Mouse (Mus musculus) cerebellum, adult (tissue): ENCODE measurements around the gene H2afy.

ENCODE experiments used
- ATAC-seq: cut with Nextera tagmentation; 2 replicates; pipeline ENCODE4 v1.9.2; 2017; ENCODE audit warnings: mild to moderate bottlenecking, moderate library complexity, mixed read lengths; ENCODE audit not compliant: insufficient number of reproducible peaks, low FRiP score, low TSS enrichment

Gene H2afy

GRCm38 (mm10) chr13:56151404-56152226 lies 15.5 kb upstream of the H2afy start:
- no peak for ATAC-seq

DNA sequence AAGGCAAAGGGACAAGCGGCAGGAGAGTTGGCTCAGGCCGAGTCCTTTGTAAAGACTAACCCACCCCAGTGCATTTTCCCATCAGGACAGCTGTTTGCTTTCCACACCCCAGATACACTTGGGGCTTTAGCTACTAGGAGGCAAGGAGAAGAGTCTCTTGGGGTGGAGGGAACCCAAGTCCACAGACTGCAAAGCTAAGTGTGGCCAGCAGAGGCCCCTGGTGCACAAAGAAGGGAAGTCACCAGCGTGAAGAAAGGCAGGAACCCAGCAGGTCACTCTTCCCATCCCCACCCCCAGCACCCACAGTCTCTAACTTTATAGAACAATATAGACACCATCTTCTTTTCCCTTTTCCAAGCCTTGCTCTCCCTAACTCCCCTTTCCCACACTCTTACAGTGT lies 9.4 kb upstream of the H2afy start:
- ATAC-seq, result no peak

GRCm38 (mm10) chr13:56144021-56144420 lies 7.9 kb upstream of the H2afy start:
- no peak for ATAC-seq

- ATAC-seq, result no peak
Measured at GRCm38 (mm10) chr13:56143151-56143513, 7.0 kb upstream of the H2afy start.

- ATAC-seq, result no peak
Measured at GRCm38 (mm10) chr13:56142382-56143150, 6.4 kb upstream of the H2afy start.

DNA sequence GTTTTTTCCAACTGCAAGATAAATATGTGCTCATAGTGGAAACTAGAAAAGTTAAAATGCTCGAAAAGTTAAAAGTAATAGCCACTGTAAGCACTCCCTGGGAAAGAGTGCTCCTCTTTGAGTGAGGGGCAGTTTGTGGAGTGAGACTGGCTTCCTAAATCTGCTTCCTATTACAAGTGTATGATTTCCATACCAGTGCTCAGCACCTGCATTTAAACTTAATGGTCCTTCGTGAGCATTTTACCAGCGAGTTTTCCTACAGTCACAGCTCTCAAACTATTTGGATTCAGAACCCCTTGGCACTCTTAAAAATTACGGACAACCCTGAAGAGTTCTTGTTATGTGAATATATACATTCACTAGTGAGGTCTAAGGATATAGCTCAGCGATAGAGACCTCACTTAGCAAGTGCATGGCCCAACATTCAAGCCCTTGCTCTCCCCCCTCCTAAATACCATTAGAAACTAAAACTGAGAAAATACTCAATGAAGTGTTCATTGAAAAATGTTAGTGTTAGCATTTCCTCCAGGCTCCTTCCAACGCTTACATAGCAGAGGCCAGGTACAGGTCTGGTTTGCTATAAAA lies 3.1 kb upstream of the H2afy start:
- no peak for ATAC-seq

- peak; percentile 84 for ATAC-seq
Measured at GRCm38 (mm10) chr13:56135231-56136052, 719 bp downstream of the H2afy start.

GRCm38 (mm10) chr13:56134631-56135181 lies 1.5 kb downstream of the H2afy start:
- 0 out of 2 replicates have a peak, but pooled peaks have one; percentile 7 for ATAC-seq

DNA sequence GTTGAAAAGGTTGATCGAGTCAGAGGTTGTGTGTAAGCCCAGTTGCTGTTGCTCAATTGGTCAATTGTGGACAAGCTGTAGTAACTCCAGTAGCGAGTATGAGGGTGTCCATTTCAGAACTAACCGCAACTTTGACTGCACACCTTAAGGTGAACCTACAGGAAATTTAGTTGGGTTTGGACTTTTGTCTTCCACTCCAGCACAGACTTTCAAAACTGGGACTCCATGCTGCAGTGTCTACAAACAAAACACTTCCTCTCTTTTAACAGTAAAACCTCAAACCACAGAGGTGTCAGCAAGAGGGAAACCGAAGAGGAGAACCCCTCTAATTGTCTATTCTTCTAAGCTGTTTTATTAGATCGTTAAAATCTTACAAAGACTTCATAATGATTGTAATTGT lies 2.1 kb downstream of the H2afy start:
- ATAC-seq, result no peak

DNA sequence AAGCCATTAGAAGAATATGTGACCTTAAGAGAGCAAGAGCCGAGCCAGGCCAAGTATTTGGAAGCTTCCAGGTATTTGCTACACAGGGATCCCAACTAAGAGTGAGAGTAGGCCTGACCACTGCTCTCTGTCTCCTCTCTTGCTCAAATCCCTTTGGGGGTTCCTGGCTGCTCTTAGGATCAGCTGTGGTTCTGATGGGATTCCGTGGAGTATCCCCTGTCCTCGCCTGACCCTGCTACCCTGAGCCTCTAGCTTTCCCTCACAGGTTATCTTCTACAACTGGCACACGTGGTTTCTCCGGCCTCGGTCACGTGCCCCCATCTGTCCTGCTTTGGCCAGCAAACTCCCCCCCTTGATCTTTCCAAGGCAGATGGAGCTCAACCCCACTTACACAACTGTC lies 3.2 kb downstream of the H2afy start:
- ATAC-seq, result no peak

GRCm38 (mm10) chr13:56132326-56132936 lies 3.7 kb downstream of the H2afy start:
- ATAC-seq, result no peak

DNA sequence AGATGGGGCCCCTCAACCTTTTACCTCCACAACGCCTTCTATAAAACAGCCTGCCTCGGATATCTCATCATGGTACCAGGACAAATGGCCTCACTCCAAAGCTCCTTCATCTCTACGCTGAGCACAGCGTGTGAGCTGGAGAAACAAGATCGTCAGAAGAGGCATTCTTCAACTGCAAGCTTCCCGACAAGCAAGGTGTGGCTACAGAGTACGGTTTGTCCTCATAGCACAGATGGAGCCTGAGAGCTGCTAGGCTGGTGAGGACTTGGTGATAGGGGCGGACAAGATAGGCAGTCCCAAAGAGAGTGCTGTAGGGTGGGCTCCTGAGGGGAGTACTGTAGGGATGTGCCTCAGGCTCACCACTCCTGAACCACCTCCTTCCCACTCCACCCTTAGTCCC lies 5.6 kb downstream of the H2afy start:
- ATAC-seq, result no peak

- no peak for ATAC-seq
Measured at GRCm38 (mm10) chr13:56129578-56129977, 6.6 kb downstream of the H2afy start.

GRCm38 (mm10) chr13:56129014-56129413 lies 7.1 kb downstream of the H2afy start:
- no peak for ATAC-seq

DNA sequence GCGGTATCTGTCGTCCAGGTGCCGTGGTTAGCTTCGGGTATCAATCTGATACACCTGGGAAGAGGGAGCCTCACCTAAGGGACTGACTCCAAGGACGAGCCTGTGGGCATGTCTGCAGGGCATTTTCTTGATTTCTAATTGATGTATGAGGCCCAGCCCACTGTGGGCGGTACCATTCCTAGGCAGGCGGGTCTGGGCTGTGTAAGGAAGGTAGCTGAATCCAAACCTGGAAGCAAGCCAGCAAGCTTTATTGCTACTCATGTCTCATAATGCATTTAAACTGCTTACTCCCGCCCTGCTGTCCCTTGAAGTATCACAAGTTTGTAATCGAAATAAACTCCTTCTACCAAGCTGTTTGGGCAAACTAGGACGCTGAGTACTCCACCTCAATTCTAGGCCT lies 10.5 kb downstream of the H2afy start:
- no peak for ATAC-seq

DNA sequence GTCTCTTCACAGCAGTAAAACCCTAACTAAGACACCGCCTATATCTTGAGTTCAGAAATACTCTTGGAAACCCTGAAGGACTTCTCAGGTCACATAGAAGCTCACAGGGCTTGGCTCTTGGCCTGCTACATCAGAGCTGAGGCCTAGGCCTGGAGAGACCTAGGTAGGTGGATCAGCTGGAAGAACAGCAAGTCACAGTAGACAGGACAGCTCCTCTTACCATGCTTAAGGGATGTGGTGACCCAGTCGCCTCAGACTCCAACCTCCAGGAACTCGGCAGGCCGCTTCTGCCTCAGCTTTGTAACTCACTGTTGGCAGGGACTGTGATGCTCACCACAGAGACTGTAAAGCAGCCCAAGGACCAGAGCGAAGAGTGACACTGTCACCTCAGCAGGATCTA lies 13.1 kb downstream of the H2afy start:
- ATAC-seq, result no peak

- ATAC-seq, result no peak
Measured at GRCm38 (mm10) chr13:56117991-56118765, 18.0 kb downstream of the H2afy start.

DNA sequence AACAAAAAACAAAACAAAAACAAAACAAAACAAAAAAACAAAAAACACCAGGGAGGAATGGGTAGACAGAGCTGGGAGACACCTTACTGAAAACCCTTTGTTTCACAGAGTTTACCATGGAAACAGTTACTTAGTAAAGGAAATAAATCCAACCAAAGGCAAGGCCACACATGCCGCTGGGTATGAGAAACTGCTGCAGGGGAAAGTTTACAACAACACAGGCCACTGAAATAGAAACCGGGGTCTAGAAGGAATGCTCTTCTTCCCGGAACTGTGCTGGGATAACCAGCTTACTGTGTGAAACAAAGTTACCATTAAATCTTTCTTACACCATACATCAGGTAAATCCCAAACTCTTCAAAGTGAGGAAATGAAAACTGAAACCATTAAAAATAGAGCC lies 20.3 kb downstream of the H2afy start:
- ATAC-seq, result no peak

GRCm38 (mm10) chr13:56115386-56115785 lies 20.8 kb downstream of the H2afy start:
- ATAC-seq, result no peak
